Mouse (Mus musculus) ES-E14 (cell line): Measurements from ENCODE around the gene Dctn1.

Source experiments
- CHD2 ChIP-seq: IDR thresholded peaks from 2 replicates; pipeline ENCODE4 v1.6.1; 2014; ENCODE audit warnings: mild to moderate bottlenecking, low read depth, low read length, inconsistent platforms
- HCFC1 ChIP-seq: IDR thresholded peaks from 2 replicates; pipeline ENCODE4 v1.6.1; 2012; ENCODE audit warnings: low read length, inconsistent platforms, borderline replicate concordance; ENCODE audit not compliant: insufficient read depth
- MAFK ChIP-seq: IDR thresholded peaks from 2 replicates; pipeline ENCODE4 v1.6.1; 2014; ENCODE audit warnings: mild to moderate bottlenecking, low read depth, low read length, inconsistent platforms; ENCODE audit not compliant: insufficient read depth
- ZNF384 ChIP-seq: IDR thresholded peaks from 2 replicates; pipeline ENCODE4 v1.6.1; 2012; ENCODE audit warnings: low read depth, low read length, inconsistent platforms

- no peak for TF ChIP-seq HCFC1
- no peak for TF ChIP-seq MAFK
- no peak for TF ChIP-seq CHD2
- no peak for TF ChIP-seq ZNF384
These were observed 47.4 kb upstream of the Dctn1 start for GRCm38 (mm10) chr6:83118369-83118768.
